ENCODE assay signal across 14 mouse cellular contexts in genomic region chr4:57204780-57205179, GRCm38 (mm10).
A peak's percentile ranks its signal among the peaks of the same experiment; 100 is the strongest.
DNase-seq lines count a peak whose midpoint lies in the region; ATAC-seq lines count a peak whose summit lies in the region.
"Had no signal": no experiment of that assay in that cellular context is flagged by ENCODE, and none has a peak within 500 bp of the region (broad histone marks: within the 10 kb centered on the region; RNA-seq: fewer than 3 reads in every experiment).

No protein-coding gene starts in this region.

- peak; percentile 49 to 71 for DNase-seq in lung, adult 18-20 months
- DNase-seq in lung, postnatal 4 days, result no peak
- peak; percentile 43 to 44 for DNase-seq in cerebellum, adult 18-20 months
- DNase-seq in cerebellum, postnatal 10 days, result peak; percentile 85 to 89
- peak; percentile 76 for DNase-seq in gastrocnemius, postnatal 25 days
- DNase-seq: adrenal gland, adult 8-10 months; heart, postnatal 36 days; layer of hippocampus, postnatal 36 days; thymus, adult 18-20 months had no signal

- no peak for ATAC-seq in granulocyte monocyte progenitor cell, adult 5-6 weeks (replicated peaks; ENCODE audit: poor library complexity, severe bottlenecking)
- ATAC-seq in megakaryocyte progenitor cell, adult 5-6 weeks (replicated peaks; ENCODE audit: poor library complexity), result no peak
- ATAC-seq: forebrain, embryonic 16.5 days; liver, embryonic 12.5 days; midbrain, embryonic 15.5 days had no signal

Comparison
In these comparisons a context has a peak if more than half of its experiments do, and no peak if none do; other contexts are left out.
1. DNase-seq: peak in lung, adult 18-20 months (2 of 2), cerebellum, adult 18-20 months (2 of 2), cerebellum, postnatal 10 days (2 of 2) and gastrocnemius, postnatal 25 days (single experiment); none in lung, postnatal 4 days (0 of 2).